Mouse (Mus musculus): ENCODE measurements around the gene Plekhg3. TPM values are rescaled to one million over a fixed set of nuclear protein-coding genes. Genes with fewer than 3 reads are reported as not detected.
A peak's percentile ranks its signal among the peaks of the same experiment; 100 is the strongest.

The Plekhg3 gene
- polyA plus RNA-seq, 1 experiment from 2014 or later = 5.7 TPM

DNA sequence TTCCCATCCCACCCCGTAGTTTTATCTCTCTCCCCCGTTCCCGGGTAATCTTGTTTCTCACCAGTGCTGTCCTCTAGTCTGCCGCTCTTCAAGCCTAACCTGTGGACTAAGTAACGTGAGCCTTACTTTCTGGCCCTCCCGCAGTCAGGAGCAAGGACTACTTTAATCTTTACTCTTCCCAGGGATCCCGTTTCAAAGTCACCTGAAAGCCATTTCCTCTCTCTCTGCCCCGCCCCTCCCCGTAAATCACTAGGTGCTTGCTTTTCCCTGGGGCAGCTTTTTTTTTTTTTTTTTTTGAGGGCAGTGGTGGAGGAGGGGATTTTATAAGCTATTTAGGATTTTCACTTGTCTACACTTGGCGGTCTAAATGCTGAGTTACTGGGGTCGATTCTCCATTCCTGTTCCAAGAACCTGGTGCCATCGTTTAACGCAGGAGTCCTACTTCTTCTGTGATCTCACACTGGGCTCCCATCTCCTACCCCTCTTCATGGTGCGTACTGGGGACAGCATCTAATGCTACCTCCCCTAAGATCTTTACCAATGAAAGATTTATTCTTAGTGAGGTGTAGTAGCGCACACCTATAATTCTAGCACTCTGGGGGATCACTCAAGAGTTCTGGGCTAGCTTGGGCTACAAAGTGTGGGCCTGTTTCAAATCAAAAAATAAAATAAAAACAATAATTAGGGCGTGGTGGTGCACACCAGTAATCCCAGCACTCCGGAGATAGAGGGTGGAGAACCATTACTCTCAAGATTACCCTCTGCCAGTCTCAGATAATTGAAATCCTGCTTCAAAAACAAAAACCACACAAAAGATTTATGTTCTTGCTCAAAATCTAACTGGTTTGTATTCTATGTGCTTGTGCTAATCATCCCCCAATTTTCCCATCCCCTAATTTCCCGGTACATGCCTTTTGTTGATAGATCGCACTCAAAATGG is 1.6 kb downstream of the Plekhg3 start:
- Histone ChIP-seq H3K9ac (ENCODE audit: low read depth, low read length) (peak overlapping the region; percentile 48; the same call in 1 of the 2 replicates), H3K27ac (ENCODE audit: low read depth, low read length) (peak overlapping the region; percentile 95), H3K27me3 (replicated peaks; ENCODE audit: control insufficient read depth, insufficient read depth, low read length) (no peaks in the 10 kb centered on the region), H3K9me3 (ENCODE audit: control insufficient read depth) (no peaks in the 10 kb centered on the region), H3K36me3 (ENCODE audit: control insufficient read depth, insufficient read depth) (no peaks in the 10 kb centered on the region), H3K4me3 (ENCODE audit: low read depth, low read length) (peak overlapping the region; percentile 52), H3K4me1 (replicated peaks; ENCODE audit: control insufficient read depth, insufficient read depth, low read length) (peaks cover 12% of the 10 kb centered on the region), H3K4me2 (replicated peaks; ENCODE audit: low read depth) (peak overlapping the region; percentile 80)
- no peak for ATAC-seq
- no peak for TF ChIP-seq CTCF (IDR thresholded peaks at IDR 0.05; ENCODE audit: low read depth)
- 8% methylated on average over 19 of the region's 19 CpGs for WGBS

DNA sequence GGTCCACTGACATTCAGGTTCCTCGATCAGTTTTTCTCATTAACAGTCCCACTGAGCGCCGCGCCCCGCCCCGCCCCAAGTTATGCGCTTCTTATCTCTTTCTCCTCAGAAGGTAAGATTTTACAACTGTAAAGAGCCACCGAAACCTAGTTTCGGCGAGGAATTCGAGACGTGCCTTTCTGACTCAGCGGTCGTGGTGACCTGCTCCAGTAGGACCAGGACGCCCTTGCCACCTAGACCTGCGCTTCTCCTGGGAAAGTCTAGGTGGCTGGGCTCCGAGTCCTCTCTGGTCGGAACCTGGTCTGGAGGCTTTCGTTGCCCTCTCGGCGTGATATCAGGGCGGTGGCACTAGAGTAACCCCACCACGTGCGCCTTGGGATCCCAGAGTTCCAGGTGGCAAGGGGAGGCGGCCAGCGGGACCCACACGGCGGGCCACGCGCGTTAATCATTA is 2.3 kb downstream of the Plekhg3 start:
- Histone ChIP-seq H3K4me3 (ENCODE audit: low read depth, low read length) (peak overlapping the region; percentile 52), H3K9me3 (ENCODE audit: control insufficient read depth) (no peaks in the 10 kb centered on the region), H3K27me3 (replicated peaks; ENCODE audit: control insufficient read depth, insufficient read depth, low read length) (no peaks in the 10 kb centered on the region), H3K36me3 (ENCODE audit: control insufficient read depth, insufficient read depth) (no peaks in the 10 kb centered on the region), H3K9ac (ENCODE audit: low read depth, low read length) (peak overlapping the region; percentile 59; the same call in 1 of the 2 replicates), H3K4me2 (replicated peaks; ENCODE audit: low read depth) (peak overlapping the region; percentile 80), H3K27ac (ENCODE audit: low read depth, low read length) (peak overlapping the region; percentile 95), H3K4me1 (replicated peaks; ENCODE audit: control insufficient read depth, insufficient read depth, low read length) (peaks cover 8% of the 10 kb centered on the region)
- 0 out of 2 replicates have a peak, but pooled peaks have one; percentile 6 for TF ChIP-seq CTCF (IDR thresholded peaks at IDR 0.05; ENCODE audit: low read depth)
- ATAC-seq = peak; percentile 63
- under 1% methylated on average over 31 of the region's 31 CpGs for WGBS

DNA sequence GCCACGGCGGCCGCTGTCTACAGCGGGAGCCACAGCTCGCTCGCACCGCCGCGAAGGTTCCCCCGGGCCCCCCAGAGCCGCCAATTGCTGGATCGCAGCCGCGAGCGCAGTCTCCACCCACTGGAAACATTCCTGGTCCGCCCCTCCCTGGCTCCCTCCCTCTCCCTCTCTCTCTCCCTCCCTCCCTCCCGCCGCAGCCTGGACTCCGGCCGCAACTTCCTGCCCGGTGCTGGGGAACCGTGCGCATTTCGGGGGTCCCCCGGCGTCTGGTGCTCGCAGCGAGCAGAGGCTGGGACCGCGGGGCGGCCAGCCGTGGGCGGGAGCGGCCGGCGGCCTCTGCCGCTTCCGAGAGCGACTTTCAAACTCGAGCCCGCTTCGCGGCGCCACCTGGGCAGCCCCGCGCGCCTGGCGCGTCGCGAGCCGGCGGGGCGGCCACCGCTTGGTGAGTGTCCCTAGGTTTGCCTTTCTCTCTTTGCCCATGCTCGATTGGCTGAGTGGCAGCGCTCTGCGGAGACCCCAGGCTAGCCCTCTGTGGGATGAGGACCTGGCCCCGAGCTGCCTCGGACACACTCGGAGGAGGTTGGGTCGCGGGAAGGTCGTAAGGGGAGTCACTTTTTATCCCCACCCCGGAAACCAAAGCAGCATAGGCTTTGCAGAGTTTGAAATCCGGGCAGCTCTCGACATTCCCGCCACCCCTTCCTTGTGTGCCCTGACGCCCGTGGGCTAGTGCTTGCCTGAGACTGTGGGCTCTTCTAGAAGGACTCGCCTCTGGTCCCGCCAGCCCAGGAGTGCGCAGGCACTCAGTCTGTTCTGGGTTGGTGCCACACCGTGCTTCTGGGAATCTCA is 2.9 kb downstream of the Plekhg3 start:
- peak overlapping the region; percentile 95 for H3K27ac ChIP-seq (ENCODE audit: low read depth, low read length)
- under 1% methylated on average over 57 of the region's 74 CpGs for WGBS
- H3K36me3 ChIP-seq (ENCODE audit: control insufficient read depth, insufficient read depth) = no peaks in the 10 kb centered on the region
- peak; percentile 91 for ATAC-seq
- peaks cover 8% of the 10 kb centered on the region for H3K4me1 ChIP-seq (replicated peaks; ENCODE audit: control insufficient read depth, insufficient read depth, low read length)
- peak overlapping the region; percentile 59 for H3K9ac ChIP-seq (ENCODE audit: low read depth, low read length)
- no peaks in the 10 kb centered on the region for H3K9me3 ChIP-seq (ENCODE audit: control insufficient read depth)
- no peak; the same call in 1 of the 2 replicates for TF ChIP-seq CTCF (IDR thresholded peaks at IDR 0.05; ENCODE audit: low read depth)
- H3K4me3 ChIP-seq (ENCODE audit: low read depth, low read length) = peak overlapping the region; percentile 52
- H3K27me3 ChIP-seq (replicated peaks; ENCODE audit: control insufficient read depth, insufficient read depth, low read length) = no peaks in the 10 kb centered on the region
- peak overlapping the region; percentile 80 for H3K4me2 ChIP-seq (replicated peaks; ENCODE audit: low read depth)

DNA sequence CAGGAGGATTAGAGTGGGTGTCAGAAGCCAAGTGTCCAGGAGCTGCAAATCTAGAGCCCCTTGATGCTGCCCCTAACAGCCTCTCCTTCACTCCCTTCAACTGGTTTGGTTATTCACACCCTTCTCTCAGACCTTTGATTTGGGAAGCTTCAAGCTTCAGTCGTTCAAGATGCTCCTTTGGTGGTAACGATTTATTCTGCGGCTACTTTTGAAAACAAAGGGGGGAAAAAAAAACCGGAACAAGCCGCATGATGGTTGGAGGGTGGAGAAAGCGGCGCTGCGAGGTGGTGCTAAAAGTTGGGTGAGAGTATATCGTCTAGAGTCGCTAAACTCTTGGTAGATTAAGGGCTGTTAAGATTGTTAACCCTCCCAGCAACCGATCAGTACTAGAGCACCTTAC is 3.5 kb downstream of the Plekhg3 start:
- ATAC-seq = no peak
- Histone ChIP-seq H3K27ac (ENCODE audit: low read depth, low read length) (peak overlapping the region; percentile 95), H3K27me3 (replicated peaks; ENCODE audit: control insufficient read depth, insufficient read depth, low read length) (no peaks in the 10 kb centered on the region), H3K9me3 (ENCODE audit: control insufficient read depth) (no peaks in the 10 kb centered on the region), H3K4me1 (replicated peaks; ENCODE audit: control insufficient read depth, insufficient read depth, low read length) (peaks cover 8% of the 10 kb centered on the region), H3K4me3 (ENCODE audit: low read depth, low read length) (peak overlapping the region; percentile 52), H3K36me3 (ENCODE audit: control insufficient read depth, insufficient read depth) (no peaks in the 10 kb centered on the region), H3K9ac (ENCODE audit: low read depth, low read length) (peak overlapping the region; percentile 59), H3K4me2 (replicated peaks; ENCODE audit: low read depth) (peak overlapping the region; percentile 80)
- TF ChIP-seq CTCF (IDR thresholded peaks at IDR 0.05; ENCODE audit: low read depth) = no peak
- 2% methylated on average over 11 of the region's 11 CpGs for WGBS

DNA sequence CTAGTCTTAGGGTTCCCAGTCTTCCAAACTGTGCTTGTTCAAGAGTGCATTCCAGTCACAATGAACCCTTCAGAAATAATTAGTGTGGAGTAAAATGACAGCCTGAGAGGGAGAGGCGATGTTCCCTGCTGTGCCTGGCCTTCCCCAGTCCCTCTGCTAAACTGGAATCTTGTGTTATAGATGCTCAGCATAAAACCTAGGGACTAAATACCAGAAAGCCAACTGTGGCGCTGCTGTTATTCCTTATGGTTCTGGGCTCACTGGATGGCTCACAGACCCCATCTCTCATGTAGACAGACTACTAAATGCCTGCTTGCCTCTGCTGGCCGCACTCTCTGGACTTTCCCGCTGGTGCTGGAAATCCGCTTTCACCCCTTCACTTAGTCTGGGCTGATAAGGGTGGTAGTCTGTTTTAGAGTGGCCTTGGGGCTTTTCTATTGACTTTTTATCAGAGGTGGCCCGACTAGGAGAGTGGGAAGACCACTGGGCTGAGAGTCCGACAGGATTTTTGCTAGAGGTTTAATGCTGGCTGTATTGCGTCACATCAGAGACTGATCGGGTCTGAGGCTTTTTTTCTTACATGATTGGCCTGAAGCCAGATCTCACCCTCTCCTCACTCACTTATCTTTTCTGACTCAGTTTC is 4.1 kb downstream of the Plekhg3 start:
- WGBS = 10% methylated on average over 9 of the region's 9 CpGs

More for the DNA sequence above, 4.1 kb downstream of the Plekhg3 start:
- Histone ChIP-seq H3K4me2 (replicated peaks; ENCODE audit: low read depth) (peak overlapping the region; percentile 80), H3K27me3 (replicated peaks; ENCODE audit: control insufficient read depth, insufficient read depth, low read length) (no peaks in the 10 kb centered on the region), H3K27ac (ENCODE audit: low read depth, low read length) (peak overlapping the region; percentile 95), H3K36me3 (ENCODE audit: control insufficient read depth, insufficient read depth) (no peaks in the 10 kb centered on the region; the same call in 1 of the 2 replicates), H3K4me1 (replicated peaks; ENCODE audit: control insufficient read depth, insufficient read depth, low read length) (peaks cover 6% of the 10 kb centered on the region), H3K4me3 (ENCODE audit: low read depth, low read length) (peak overlapping the region; percentile 52), H3K9me3 (ENCODE audit: control insufficient read depth) (no peaks in the 10 kb centered on the region), H3K9ac (ENCODE audit: low read depth, low read length) (peak overlapping the region; percentile 59)
- 0 out of 2 replicates have a peak, but pooled peaks have one; percentile 1 for TF ChIP-seq CTCF (IDR thresholded peaks at IDR 0.05; ENCODE audit: low read depth)
- ATAC-seq = no peak
